Mouse (Mus musculus) kidney, embryonic 16.5 days (tissue): ENCODE measurements around the gene A630076J17Rik. TPM values are rescaled to one million over a fixed set of nuclear protein-coding genes. Genes with fewer than 3 reads are reported as not detected.

Experiments
- ATAC-seq: fragments of 200-750 bp; cut with Nextera tagmentation; 2 replicates; pipeline ENCODE4 v1.8.0; 2017; ENCODE audit warnings: moderate TSS enrichment; ENCODE audit not compliant: low FRiP score, low TSS enrichment
- H3K27ac ChIP-seq: fragments of 300-500 bp; sonication (generic); 2 replicates; pipeline ENCODE4 v1.5.1; 2014; ENCODE audit warnings: low read length
- H3K27me3 ChIP-seq: fragments of 300-500 bp; sonication (generic); 2 replicates; pipeline ENCODE4 v1.6.1; 2014; ENCODE audit warnings: low read length, control low read depth, mixed read lengths; ENCODE audit not compliant: insufficient read depth
- H3K36me3 ChIP-seq: fragments of 300-500 bp; sonication (generic); 2 replicates; pipeline ENCODE4 v1.6.1; 2014; ENCODE audit warnings: low read length, control low read depth, mixed read lengths; ENCODE audit not compliant: insufficient read depth
- H3K4me1 ChIP-seq: fragments of 300-500 bp; sonication (generic); 2 replicates; pipeline ENCODE4 v1.6.1; 2014; ENCODE audit warnings: low read length, control low read depth, mixed read lengths; ENCODE audit not compliant: insufficient read depth
- H3K4me2 ChIP-seq: fragments of 300-500 bp; sonication (generic); replicated peaks from 2 replicates; pipeline ENCODE4 v1.6.1; 2014; ENCODE audit warnings: low read depth, low read length
- H3K4me3 ChIP-seq: fragments of 300-500 bp; sonication (generic); 2 replicates; pipeline ENCODE4 v1.5.1; 2014; ENCODE audit warnings: mild to moderate bottlenecking, low read length
- H3K9ac ChIP-seq: fragments of 300-500 bp; sonication (generic); replicated peaks from 2 replicates; pipeline ENCODE4 v1.6.1; 2014; ENCODE audit warnings: low read length
- H3K9me3 ChIP-seq: fragments of 300-500 bp; sonication (generic); 2 replicates; pipeline ENCODE4 v1.6.1; 2016; ENCODE audit warnings: low read length, control low read depth
- WGBS: fragments of 180-500 bp; shearing (Covaris S2); extraction: QIAGEN DNeasy Blood & Tissue Kit; methylation state at CpG from one replicate; pipeline ENCODE4 v1.1.7; 2014; 5-methylcytosine and 5-hydroxymethylcytosine counted together
- polyA plus RNA-seq: library from polyadenylated mRNA; unstranded; fragments of >200 nt; fragmentation: Nextera tagmentation; extraction: Ambion mirVana; gene quantifications from 2 replicates; pipeline ENCODE4 v1.2.1, GENCODE M21; 2015

The A630076J17Rik gene
- polyA plus RNA-seq, 1 experiment from 2014 or later, result not detected

- Histone ChIP-seq H3K4me1 (no peaks in the 10 kb centered on the region), H3K4me2 (no peak overlapping the region), H3K27me3 (no peaks in the 10 kb centered on the region), H3K4me3 (no peak overlapping the region), H3K27ac (no peak overlapping the region), H3K9me3 (no peaks in the 10 kb centered on the region), H3K9ac (no peak overlapping the region), H3K36me3 (no peaks in the 10 kb centered on the region)
- ATAC-seq, result no peak
- WGBS, result 75% methylated on average over 6 of the region's 6 CpGs
These were observed 16.5 kb downstream of the A630076J17Rik start for GRCm38 (mm10) chr3:107246876-107247275.

- 44% methylated on average over 3 of the region's 3 CpGs for WGBS
- Histone ChIP-seq H3K36me3 (no peaks in the 10 kb centered on the region), H3K4me1 (no peaks in the 10 kb centered on the region), H3K27ac (no peak overlapping the region), H3K9me3 (no peaks in the 10 kb centered on the region), H3K4me3 (no peak overlapping the region), H3K27me3 (no peaks in the 10 kb centered on the region), H3K4me2 (no peak overlapping the region), H3K9ac (no peak overlapping the region)
- no peak for ATAC-seq
These were observed 18.6 kb downstream of the A630076J17Rik start for GRCm38 (mm10) chr3:107249042-107249441.

- ATAC-seq, result no peak
- no peaks in the 10 kb centered on the region for H3K27me3 ChIP-seq
- no peak overlapping the region for H3K4me2 ChIP-seq
- H3K9ac ChIP-seq, result no peak overlapping the region
- no peaks in the 10 kb centered on the region for H3K36me3 ChIP-seq
- H3K9me3 ChIP-seq, result no peaks in the 10 kb centered on the region
- WGBS, result 30% methylated on average over 2 of the region's 2 CpGs
- H3K27ac ChIP-seq, result no peak overlapping the region
- no peak overlapping the region for H3K4me3 ChIP-seq
- H3K4me1 ChIP-seq, result no peaks in the 10 kb centered on the region
These were observed 19.9 kb downstream of the A630076J17Rik start for GRCm38 (mm10) chr3:107250320-107250719.

GRCm38 (mm10) chr3:107252035-107252434 is 21.6 kb downstream of the A630076J17Rik start:
- 0 out of 2 replicates have a peak, but pooled peaks have one; percentile 49 for ATAC-seq
- no peaks in the 10 kb centered on the region for H3K4me1 ChIP-seq
- no peaks in the 10 kb centered on the region for H3K9me3 ChIP-seq
- H3K4me2 ChIP-seq, result no peak overlapping the region
- H3K9ac ChIP-seq, result no peak overlapping the region
- no peaks in the 10 kb centered on the region for H3K36me3 ChIP-seq
- WGBS, result 60% methylated on average over 4 of the region's 4 CpGs
- H3K4me3 ChIP-seq, result no peak overlapping the region
- H3K27me3 ChIP-seq, result no peaks in the 10 kb centered on the region
- peak overlapping the region; percentile 57; the same call in 1 of the 2 replicates for H3K27ac ChIP-seq

- Histone ChIP-seq H3K4me3 (no peak overlapping the region), H3K4me2 (no peak overlapping the region), H3K9ac (no peak overlapping the region), H3K27ac (no peak overlapping the region), H3K27me3 (no peaks in the 10 kb centered on the region), H3K4me1 (no peaks in the 10 kb centered on the region), H3K36me3 (no peaks in the 10 kb centered on the region), H3K9me3 (no peaks in the 10 kb centered on the region)
- ATAC-seq, result no peak
- WGBS, result 70% methylated on average over 5 of the region's 5 CpGs
These were observed 23.5 kb downstream of the A630076J17Rik start for GRCm38 (mm10) chr3:107253925-107254324.

GRCm38 (mm10) chr3:107255992-107256391 is 25.6 kb downstream of the A630076J17Rik start:
- Histone ChIP-seq H3K9me3 (no peaks in the 10 kb centered on the region), H3K36me3 (no peaks in the 10 kb centered on the region), H3K9ac (no peak overlapping the region), H3K27ac (no peak overlapping the region), H3K27me3 (no peaks in the 10 kb centered on the region), H3K4me2 (no peak overlapping the region), H3K4me3 (no peak overlapping the region), H3K4me1 (no peaks in the 10 kb centered on the region)
- 80% methylated on average over 3 of the region's 3 CpGs for WGBS
- ATAC-seq, result no peak

GRCm38 (mm10) chr3:107256724-107257123 is 26.3 kb downstream of the A630076J17Rik start:
- Histone ChIP-seq H3K36me3 (no peaks in the 10 kb centered on the region), H3K4me1 (no peaks in the 10 kb centered on the region), H3K4me2 (no peak overlapping the region), H3K9ac (no peak overlapping the region), H3K4me3 (no peak overlapping the region), H3K9me3 (no peaks in the 10 kb centered on the region), H3K27ac (no peak overlapping the region), H3K27me3 (no peaks in the 10 kb centered on the region)
- no peak for ATAC-seq
- 43% methylated on average over 7 of the region's 7 CpGs for WGBS

GRCm38 (mm10) chr3:107257924-107258323 is 27.5 kb downstream of the A630076J17Rik start:
- H3K4me1 ChIP-seq, result no peaks in the 10 kb centered on the region
- ATAC-seq, result no peak
- WGBS, result 61% methylated on average over 5 of the region's 5 CpGs
- no peaks in the 10 kb centered on the region for H3K36me3 ChIP-seq
- H3K27ac ChIP-seq, result no peak overlapping the region
- no peak overlapping the region for H3K4me3 ChIP-seq
- no peak overlapping the region for H3K4me2 ChIP-seq
- no peaks in the 10 kb centered on the region for H3K9me3 ChIP-seq
- no peaks in the 10 kb centered on the region for H3K27me3 ChIP-seq
- H3K9ac ChIP-seq, result no peak overlapping the region

- 33% methylated on average over 8 of the region's 8 CpGs for WGBS
- H3K4me3 ChIP-seq, result no peak overlapping the region
- H3K4me2 ChIP-seq, result no peak overlapping the region
- H3K36me3 ChIP-seq, result no peaks in the 10 kb centered on the region
- H3K9me3 ChIP-seq, result no peaks in the 10 kb centered on the region
- no peak overlapping the region for H3K9ac ChIP-seq
- no peaks in the 10 kb centered on the region for H3K27me3 ChIP-seq
- ATAC-seq, result peak; percentile 59; the same call in 1 of the 2 replicates
- no peak overlapping the region for H3K27ac ChIP-seq
- no peaks in the 10 kb centered on the region for H3K4me1 ChIP-seq
These were observed 30.8 kb downstream of the A630076J17Rik start for GRCm38 (mm10) chr3:107260956-107261850.

- Histone ChIP-seq H3K9me3 (no peaks in the 10 kb centered on the region), H3K36me3 (no peaks in the 10 kb centered on the region), H3K27ac (no peak overlapping the region), H3K4me1 (no peaks in the 10 kb centered on the region), H3K27me3 (no peaks in the 10 kb centered on the region), H3K9ac (no peak overlapping the region), H3K4me2 (no peak overlapping the region), H3K4me3 (no peak overlapping the region)
- no peak for ATAC-seq
- WGBS, result 23% methylated on average over 7 of the region's 7 CpGs
These were observed 31.4 kb downstream of the A630076J17Rik start for GRCm38 (mm10) chr3:107261851-107262165.
